Mouse (Mus musculus) T-cell, adult 2 months (primary cell): ENCODE measurements at regions not wholly inside any gene's neighbourhood (a gene's known extent, or its start where the extent isn't known, plus 50 kb on each side); places are given as distances from the start of the nearest gene placed in this dataset.

Source experiments
- DNase-seq: peaks from one replicate; pipeline ENCODE4 v3.0.0; 2022; ENCODE audit warnings: low spot score

DNA sequence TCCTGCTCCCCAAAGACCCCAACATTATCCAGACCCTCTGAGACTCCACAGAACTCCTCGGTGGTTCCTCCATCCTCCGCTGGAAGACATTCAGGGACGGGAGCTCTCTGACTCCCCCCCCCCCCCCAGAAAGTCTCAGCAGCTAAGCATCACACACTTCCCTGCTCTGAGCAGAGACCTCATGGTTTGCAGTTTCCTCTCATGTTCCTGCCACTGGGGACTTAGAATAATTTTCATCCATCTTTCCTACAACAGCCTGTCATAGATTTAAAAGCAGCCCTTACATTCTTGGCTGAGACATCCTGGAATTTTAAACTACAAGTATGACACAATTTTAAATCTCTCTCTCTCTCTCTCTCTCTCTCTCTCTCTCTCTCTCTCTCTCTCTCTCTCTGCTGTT, 69.2 kb downstream of the Gpr65 start:
- DNase-seq: no peak

DNA sequence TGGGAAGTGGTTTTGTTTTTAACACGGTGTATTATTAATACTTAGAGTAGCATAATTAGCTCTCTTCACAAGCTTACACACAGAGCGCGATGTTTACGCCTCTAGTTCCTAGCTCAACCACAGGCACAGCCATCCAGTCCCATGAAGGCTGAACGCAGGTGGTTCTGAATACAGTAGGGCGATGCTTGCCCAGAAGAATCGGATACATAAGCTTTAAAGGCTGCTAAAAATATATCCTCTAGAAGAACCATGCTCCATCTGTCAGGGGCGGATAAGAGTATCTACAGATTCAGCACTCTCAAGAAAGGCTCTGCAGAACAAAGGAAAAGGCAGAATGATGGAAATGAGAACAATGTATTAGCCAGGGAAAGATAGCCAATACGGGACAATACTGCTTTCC, 71.1 kb downstream of the Gpr65 start:
- no peak for DNase-seq

DNA sequence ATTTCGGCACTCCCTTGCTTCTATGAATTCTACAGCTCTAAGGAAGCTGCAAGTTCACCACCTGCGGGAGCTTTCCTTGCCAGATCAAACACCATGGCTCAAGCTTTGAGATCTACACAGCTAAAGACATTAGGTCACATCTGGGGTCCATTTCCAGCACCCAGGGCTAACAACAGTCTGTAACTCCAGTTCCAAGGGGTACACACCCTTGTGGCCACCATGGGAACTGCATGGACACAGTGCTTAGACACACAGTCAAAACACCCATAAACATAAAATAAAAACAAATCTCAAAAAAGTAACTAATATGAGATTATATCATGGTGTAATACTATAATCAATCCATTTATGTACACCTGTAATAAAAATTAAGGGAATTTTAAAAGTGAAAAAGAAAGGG, 73.7 kb downstream of the Gpr65 start:
- DNase-seq: peak; percentile 15

DNA sequence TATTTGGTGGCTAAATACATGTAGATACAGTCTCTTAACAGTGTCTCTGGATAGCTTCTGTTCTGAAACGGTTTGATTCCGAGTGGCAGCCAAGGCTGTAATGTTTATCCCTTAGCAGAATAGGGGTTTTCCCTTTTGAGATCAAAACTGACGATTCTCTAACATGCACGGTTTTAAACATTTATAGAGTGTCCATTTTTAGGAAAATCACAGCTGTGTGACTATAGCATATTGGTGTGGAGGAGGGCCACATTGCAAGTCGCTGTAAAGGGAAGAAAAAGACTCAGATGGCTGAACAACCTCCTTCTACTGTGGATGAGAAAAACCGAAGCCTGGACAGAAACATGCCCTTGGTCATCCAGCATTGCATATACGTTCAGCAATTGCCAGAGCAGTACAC, 75.2 kb downstream of the Gpr65 start:
- no peak for DNase-seq

DNA sequence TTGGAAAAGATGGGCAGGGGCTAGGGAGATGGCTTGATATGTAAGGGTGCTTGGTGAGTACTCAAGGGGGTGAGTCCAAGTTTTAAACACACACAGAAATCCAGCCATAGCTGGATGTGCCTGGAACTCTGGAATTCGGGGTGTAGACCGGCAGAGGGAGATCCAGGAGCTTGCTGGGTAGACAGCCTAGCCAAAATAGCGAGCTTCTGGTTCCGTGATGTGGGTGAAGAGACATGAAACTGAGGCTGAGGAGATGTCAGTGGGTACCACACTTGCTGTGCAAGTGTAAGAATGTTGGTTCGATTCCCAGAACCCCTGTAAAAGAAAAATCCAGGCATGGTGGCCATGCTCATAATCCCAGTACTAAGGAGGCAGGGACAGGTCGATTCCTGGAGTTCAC, 78.6 kb downstream of the Gpr65 start:
- no peak for DNase-seq

DNA sequence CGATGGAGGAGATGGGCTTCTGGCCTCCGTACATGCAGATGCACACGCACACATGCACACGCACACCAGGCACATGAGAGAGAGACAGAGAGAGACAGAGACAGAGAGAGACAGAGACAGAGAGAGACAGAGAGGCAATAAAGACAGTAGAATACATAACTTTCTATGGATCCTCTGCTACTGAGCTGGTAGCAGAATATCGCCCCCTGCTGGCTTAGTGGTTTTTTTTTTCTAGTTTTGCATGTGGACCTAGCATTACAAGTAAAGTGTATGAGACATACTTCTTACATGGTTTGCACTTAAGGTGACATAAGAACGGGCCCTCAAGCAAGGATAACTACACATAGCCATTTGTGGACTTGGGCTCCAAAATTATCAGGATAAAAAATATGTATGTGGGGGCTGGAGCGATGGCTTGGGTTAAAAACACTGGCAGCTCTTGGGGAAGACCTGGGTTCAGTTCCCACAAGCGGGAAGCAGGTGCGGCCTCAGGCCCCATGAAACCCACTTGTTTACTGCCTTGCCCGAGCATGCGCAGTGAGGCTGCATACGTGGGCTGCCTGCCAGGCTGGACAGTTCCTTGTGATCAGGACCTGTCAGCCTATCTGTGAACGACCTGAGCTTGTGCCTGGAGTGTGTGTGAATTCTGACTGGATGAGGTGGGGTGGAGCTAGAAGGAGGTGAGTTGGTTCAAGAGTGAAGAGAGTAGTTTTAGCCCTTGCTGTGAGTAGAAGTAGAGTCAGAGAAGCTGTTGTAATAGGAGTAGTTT, 79.3 kb downstream of the Gpr65 start:
- peak; percentile 25 for DNase-seq

DNA sequence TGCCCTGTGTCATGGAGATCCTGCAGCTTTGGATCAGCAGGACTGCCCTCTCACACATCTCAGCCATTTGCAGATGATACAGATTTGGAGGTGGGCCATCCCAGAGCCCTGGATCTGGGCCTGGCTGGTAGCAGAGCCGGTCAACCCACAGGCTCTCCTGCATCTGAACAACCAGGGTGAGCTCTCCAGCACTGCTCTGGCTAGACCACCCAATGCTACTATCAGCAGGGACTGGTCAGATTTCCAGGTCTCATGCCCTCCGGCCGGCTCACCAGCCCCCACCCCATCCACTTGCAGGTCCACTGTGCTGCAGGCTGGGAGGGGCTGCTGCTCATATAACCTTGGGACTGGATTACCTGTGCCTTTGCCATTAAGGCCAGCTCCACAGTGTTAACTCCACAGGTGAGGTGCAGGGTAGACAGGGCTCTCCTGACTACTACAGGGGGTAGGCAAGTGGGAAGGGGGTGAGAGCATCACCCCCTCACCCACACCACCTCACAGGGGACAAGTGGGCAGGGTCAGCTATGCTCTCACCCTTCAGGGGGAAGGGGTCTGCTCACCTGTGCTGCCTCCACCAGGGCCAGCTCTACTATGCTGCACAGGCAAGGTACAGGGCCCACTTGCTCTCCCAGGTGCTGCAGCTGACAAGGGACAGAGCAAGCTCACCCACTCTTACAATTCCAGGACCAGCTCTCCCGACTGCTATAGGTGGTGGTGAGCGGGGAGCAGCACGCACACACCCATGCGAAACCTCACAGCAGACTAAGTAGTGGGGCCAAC, 81.6 kb downstream of the Gpr65 start:
- DNase-seq: no peak

DNA sequence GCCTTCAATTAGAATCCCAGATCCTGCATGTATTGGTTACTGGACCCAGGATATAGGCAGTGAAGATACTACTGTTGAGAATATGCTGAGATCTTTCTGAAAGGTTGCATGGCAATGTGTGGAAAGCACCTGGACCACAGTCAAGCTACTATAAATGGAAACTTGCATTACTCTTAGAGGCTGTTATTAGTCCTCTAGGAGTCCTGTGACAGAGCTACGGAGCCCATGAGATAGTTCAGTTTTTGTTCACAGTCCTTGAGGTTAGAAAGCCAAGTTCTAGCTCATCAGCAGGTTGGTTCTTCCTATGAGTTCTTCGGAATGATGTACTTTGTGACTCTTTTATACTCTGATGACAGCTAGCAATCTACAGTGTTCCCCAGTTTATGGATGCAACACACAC, 84.0 kb downstream of the Gpr65 start:
- no peak for DNase-seq

DNA sequence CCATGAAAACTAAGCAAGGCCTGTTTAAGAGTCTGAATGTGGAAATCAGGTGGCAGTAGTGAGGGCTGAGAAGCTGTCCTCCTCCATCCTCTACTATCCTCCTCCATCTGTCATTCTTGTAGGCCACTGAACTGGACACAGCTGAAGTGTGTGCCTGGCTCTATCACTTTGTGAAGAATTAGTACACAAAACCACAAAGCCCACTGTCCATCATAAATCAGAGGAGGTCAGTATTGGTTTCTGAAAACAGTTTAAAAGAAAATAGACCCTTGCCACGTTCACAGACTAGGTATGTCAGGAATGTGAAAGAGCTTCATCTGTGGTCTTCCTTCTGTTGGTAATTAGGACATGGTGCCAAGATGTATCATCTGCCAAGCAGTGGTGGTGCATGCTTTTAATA, 86.1 kb downstream of the Gpr65 start:
- DNase-seq: no peak

DNA sequence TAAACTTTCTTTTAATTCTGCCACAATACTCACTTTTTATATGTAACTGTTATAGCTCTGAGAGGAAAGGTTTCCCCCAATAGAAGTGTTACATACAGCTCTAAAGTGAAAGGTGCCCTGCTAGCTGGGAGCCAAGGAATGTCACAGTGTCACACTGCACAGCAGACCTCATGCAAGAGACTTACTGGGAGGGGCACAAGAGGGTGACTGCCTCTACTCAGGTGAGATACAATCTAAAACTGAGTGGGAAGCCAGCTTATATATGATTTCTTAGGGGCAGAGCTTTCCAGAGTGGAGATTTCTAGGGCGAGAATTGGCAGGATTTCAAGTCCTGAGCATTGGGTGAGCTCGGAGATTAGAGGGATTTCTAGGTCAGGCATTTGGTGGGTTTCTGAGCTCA, 99.1 kb downstream of the Gpr65 start:
- no peak for DNase-seq

DNA sequence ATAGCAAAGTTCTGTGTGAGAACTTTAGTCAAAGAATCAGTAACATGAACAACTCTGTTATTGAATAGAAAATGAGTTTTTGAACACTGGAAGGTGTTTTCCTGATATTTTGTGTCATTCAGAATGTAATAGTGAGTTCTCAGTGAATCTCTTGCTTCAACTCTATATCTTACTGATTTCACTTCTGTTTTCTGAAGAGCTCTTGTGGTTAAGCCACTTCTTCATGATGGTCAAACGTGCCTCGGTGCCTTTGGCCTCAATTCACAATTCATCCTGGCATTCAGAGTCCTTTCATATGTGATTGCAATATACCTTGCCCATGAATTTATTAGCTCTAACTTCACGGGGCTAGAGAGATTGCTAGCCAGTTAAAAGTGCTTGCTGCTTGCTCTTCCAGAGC, 102.3 kb downstream of the Gpr65 start:
- no peak for DNase-seq

DNA sequence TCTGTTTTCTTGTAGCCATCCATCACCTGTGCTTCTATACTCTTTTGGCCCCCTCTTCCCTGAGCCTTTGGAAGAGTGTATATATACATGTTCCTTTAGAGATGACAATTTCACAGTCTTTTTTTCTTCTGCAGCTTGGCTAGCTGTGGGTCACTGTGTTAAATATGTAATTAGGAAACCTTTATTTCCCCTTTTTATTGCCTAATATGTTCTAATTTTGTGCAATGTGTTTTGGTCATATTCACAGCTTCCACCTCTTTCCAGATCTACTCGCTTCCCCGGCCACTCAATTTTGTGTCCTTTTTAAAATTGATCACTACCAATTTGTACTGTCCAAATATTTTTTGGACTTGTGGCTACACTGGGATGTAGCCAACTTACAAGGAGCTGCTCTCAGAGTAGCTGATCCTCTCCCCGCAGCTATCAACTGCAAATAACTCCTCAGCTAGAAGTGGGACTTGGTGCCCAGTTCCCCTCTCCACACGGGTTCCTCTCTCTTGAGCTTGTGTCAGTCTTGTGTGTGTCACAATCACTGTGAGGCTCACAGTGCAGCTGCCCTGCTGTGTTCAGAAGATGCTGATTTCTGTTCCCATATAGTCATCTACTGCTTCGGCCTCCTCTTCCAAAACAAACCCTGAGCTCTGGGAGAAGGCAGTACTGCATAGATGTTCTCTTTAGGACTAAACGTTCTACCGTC, 106.9 kb downstream of the Gpr65 start:
- DNase-seq: no peak
